Comparison of ENCODE assay signal across 8 mouse cellular contexts in the genomic region with DNA sequence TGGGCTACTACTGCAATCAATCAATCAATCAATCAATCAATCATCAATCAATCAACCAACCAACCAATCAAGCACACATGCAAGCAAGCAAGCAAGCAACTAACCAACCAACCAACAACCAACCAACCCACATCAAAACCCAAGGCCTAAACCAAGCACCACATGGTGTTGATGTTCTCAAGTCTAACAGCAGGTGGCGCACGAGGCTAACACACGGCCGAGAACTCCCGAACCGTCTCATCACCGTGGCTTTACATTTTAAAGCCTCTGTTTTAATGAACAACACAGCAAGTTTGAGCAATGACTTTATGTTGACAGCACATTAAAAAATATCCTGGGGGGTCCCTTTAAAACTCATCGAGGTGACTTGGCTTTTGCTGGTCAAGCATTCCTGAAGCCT.
DNase-seq lines count a peak whose midpoint lies in the region; ATAC-seq lines count a peak whose summit lies in the region.

No protein-coding gene starts in this region.

- H3K4me3 ChIP-seq in midbrain, embryonic 11.5 days (ENCODE audit: low read depth, low read length) = no peak overlapping the region

- peak; percentile 73 for ATAC-seq in midbrain, embryonic 11.5 days (ENCODE audit: low FRiP score)

- no peaks in the 10 kb centered on the region for H3K9me3 ChIP-seq in midbrain, embryonic 11.5 days (ENCODE audit: control insufficient read depth, low read length)

- H3K4me1 ChIP-seq in midbrain, embryonic 11.5 days (ENCODE audit: control insufficient read depth, insufficient read depth, low read length) = no peaks in the 10 kb centered on the region

- H3K36me3 ChIP-seq in midbrain, embryonic 11.5 days (ENCODE audit: control insufficient read depth, insufficient read depth, low read length) = no peaks in the 10 kb centered on the region

- H3K4me2 ChIP-seq in midbrain, embryonic 11.5 days = no peak overlapping the region

- WGBS in midbrain, embryonic 11.5 days = under 1% methylated on average over 8 of the region's 8 CpGs

- DNase-seq in WW6 (ENCODE audit: low read depth, low spot score) = peak; percentile 50
- peak; percentile 65 for DNase-seq in cerebellum, adult 9-11 months
- peak; percentile 71 to 74 for DNase-seq in frontal cortex, postnatal 25 days (ENCODE audit: low spot score in 2 of 2)
- DNase-seq in hindlimb bud, embryonic 11.5 days (ENCODE audit: extremely low spot score, low read depth, low spot score) = peak; percentile 61
- DNase-seq in left cerebral cortex, adult 8-10 months (ENCODE audit: low spot score in 2 of 2) = peak; percentile 23 to 70
- DNase-seq in midbrain, embryonic 11.5 days (ENCODE audit: low spot score, missing footprints) = peak; percentile 96
- DNase-seq in right cerebral cortex, postnatal 4 days = peak; percentile 95
- peak; percentile 42 to 83 for DNase-seq in urinary bladder, postnatal 4 days (ENCODE audit: low spot score in 2 of 2)

- no peak overlapping the region for H3K27ac ChIP-seq in midbrain, embryonic 11.5 days (ENCODE audit: low read depth, low read length)

- no peak overlapping the region for H3K9ac ChIP-seq in midbrain, embryonic 11.5 days (ENCODE audit: low read length)

- H3K27me3 ChIP-seq in midbrain, embryonic 11.5 days (ENCODE audit: control insufficient read depth, insufficient read depth, low read length) = no peaks in the 10 kb centered on the region
